Mouse (Mus musculus) naive thymus-derived CD4-positive, alpha-beta T cell, adult 2 months (primary cell): ENCODE data around the gene Olfr808.

Source experiments
- DNase-seq: peaks from one replicate; pipeline ENCODE4 v3.0.0-alpha.2; 2011; ENCODE audit warnings: low read depth

The Olfr808 gene

GRCm38 (mm10) chr10:129765182-129765581 lies at the start of gene Olfr808:
Gene Olfr808 (plus strand): TSS chr10:129765482.
- no peak for DNase-seq

GRCm38 (mm10) chr10:129729275-129729674 lies 36.0 kb upstream of the Olfr808 start, which contains the start of gene Olfr805:
Gene Olfr805 (minus strand): TSS chr10:129729375.
- no peak for DNase-seq

DNA sequence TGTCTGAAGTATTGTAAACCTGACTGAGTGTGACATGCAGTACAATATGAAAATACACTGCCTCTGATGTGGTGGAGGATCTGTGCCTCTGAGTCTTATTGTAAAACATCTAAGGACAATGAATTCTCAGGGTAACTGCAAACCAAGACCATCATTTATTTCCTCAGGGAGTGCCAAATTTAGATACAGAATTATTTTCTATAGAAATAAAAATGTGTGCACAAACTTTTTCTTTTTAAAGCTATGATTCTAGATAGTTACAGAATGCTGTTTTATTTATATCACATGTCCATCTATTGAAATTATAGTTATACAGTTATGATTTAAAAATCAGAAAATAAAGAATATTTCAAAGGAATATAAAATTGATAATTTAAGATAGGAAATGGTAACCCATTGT lies 23.5 kb upstream of the Olfr808 start, which contains the start of gene Olfr806:
Gene Olfr806 (minus strand): TSS at position 101 of the 400 bp plus-strand sequence.
- no peak for DNase-seq

GRCm38 (mm10) chr10:129757693-129758092 lies 7.6 kb upstream of the Olfr808 start, which contains the start of gene Olfr807:
Gene Olfr807 (minus strand): TSS chr10:129757793.
- DNase-seq: no peak

DNA sequence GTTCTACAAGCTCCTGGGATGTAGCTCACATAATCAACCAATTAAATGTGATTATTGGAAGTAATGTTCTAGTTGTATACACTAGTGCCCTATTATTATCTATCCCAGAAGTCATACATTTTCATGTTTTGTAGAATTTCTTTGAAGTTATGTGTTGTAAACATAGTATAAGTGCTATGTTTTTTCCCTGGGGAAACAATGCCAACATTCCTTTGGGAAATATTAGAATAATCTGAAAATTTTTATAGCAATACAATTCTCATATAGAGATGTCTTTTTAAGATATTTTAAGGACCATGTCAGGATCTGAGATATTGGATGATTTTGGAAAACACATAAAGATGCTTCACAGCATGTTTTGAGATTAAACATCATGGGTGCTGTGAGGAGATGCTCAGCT lies 9.1 kb downstream of the Olfr808 start, which contains the start of gene Olfr809:
Gene Olfr809 (plus strand): TSS at position 301 of the 400 bp plus-strand sequence.
- no peak for DNase-seq

GRCm38 (mm10) chr10:129778123-129778522 lies 12.8 kb downstream of the Olfr808 start:
- DNase-seq: no peak

GRCm38 (mm10) chr10:129794817-129795216 lies 29.5 kb downstream of the Olfr808 start, which contains the start of gene Olfr810:
Gene Olfr810 (minus strand): TSS chr10:129794917.
- DNase-seq: no peak

GRCm38 (mm10) chr10:129804296-129804695 lies 39.0 kb downstream of the Olfr808 start, which contains the start of gene Olfr811:
Gene Olfr811 (minus strand): TSS chr10:129804396.
- no peak for DNase-seq
